Mouse (Mus musculus): ENCODE measurements around the gene Noct. TPM values are rescaled to one million over a fixed set of nuclear protein-coding genes. Genes with fewer than 3 reads are reported as not detected.

Gene Noct
- polyA plus RNA-seq, 1 experiment from 2014 or later = 12.2 TPM

GRCm38 (mm10) chr3:51238515-51238914 is 14.3 kb downstream of the Noct start:
- Histone ChIP-seq H3K4me3 (ENCODE audit: low read depth, low read length) (no peak overlapping the region), H3K27me3 (ENCODE audit: control insufficient read depth, insufficient read depth, low read length) (no peaks in the 10 kb centered on the region), H3K36me3 (ENCODE audit: control insufficient read depth, insufficient read depth, low read length) (no peaks in the 10 kb centered on the region), H3K9ac (ENCODE audit: low read depth, low read length) (no peak overlapping the region), H3K27ac (ENCODE audit: low read depth, low read length) (no peak overlapping the region), H3K4me1 (ENCODE audit: control insufficient read depth, insufficient read depth, low read length) (peaks cover 18% of the 10 kb centered on the region), H3K9me3 (replicated peaks; ENCODE audit: control insufficient read depth, low read length) (no peaks in the 10 kb centered on the region), H3K4me2 (no peak overlapping the region)
- ATAC-seq (replicated peaks; ENCODE audit: insufficient number of reproducible peaks, low FRiP score, low TSS enrichment) = no peak
- WGBS (ENCODE audit: insufficient replicate concordance) = 82% methylated on average over 7 of the region's 7 CpGs

DNA sequence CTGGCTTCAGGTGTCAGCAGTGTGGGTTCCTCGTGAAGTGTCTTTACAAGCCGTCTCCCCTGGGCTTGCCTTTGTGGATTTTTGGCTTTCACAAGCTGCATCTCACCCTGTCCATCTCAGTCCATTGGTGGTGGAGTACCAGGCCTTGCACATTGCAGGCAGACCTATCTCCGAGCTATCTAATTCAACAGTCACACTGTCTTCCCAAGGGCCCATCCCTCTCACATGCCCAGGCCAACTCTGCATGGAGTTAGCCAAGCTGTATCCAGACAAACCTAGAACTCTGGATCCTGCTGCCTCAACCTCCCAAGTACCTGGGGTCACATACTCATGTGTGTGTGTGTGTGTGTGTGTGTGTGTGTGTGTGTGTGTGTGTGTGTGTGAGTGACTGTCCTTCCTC is 15.3 kb downstream of the Noct start:
- Histone ChIP-seq H3K36me3 (ENCODE audit: control insufficient read depth, insufficient read depth, low read length) (no peaks in the 10 kb centered on the region), H3K27ac (ENCODE audit: low read depth, low read length) (no peak overlapping the region), H3K27me3 (ENCODE audit: control insufficient read depth, insufficient read depth, low read length) (no peaks in the 10 kb centered on the region), H3K4me1 (ENCODE audit: control insufficient read depth, insufficient read depth, low read length) (peaks cover 8% of the 10 kb centered on the region), H3K9me3 (replicated peaks; ENCODE audit: control insufficient read depth, low read length) (no peaks in the 10 kb centered on the region), H3K9ac (ENCODE audit: low read depth, low read length) (no peak overlapping the region), H3K4me3 (ENCODE audit: low read depth, low read length) (no peak overlapping the region), H3K4me2 (no peak overlapping the region)
- WGBS (ENCODE audit: insufficient replicate concordance) = 88% methylated on average over 3 of the region's 3 CpGs
- ATAC-seq (replicated peaks; ENCODE audit: insufficient number of reproducible peaks, low FRiP score, low TSS enrichment) = no peak

GRCm38 (mm10) chr3:51247704-51248103 is 23.5 kb downstream of the Noct start:
- Histone ChIP-seq H3K9me3 (replicated peaks; ENCODE audit: control insufficient read depth, low read length) (no peaks in the 10 kb centered on the region), H3K4me1 (ENCODE audit: control insufficient read depth, insufficient read depth, low read length) (no peaks in the 10 kb centered on the region), H3K4me3 (ENCODE audit: low read depth, low read length) (no peak overlapping the region), H3K4me2 (no peak overlapping the region), H3K36me3 (ENCODE audit: control insufficient read depth, insufficient read depth, low read length) (peaks cover 8% of the 10 kb centered on the region), H3K27me3 (ENCODE audit: control insufficient read depth, insufficient read depth, low read length) (no peaks in the 10 kb centered on the region), H3K27ac (ENCODE audit: low read depth, low read length) (no peak overlapping the region), H3K9ac (ENCODE audit: low read depth, low read length) (no peak overlapping the region)
- 81% methylated on average over 16 of the region's 16 CpGs for WGBS (ENCODE audit: insufficient replicate concordance)
- 0 out of 2 replicates have a peak, but pooled peaks have one; percentile 22 for ATAC-seq (replicated peaks; ENCODE audit: insufficient number of reproducible peaks, low FRiP score, low TSS enrichment)

- Histone ChIP-seq H3K4me2 (no peak overlapping the region), H3K27ac (ENCODE audit: low read depth, low read length) (no peak overlapping the region), H3K9ac (ENCODE audit: low read depth, low read length) (no peak overlapping the region), H3K4me3 (ENCODE audit: low read depth, low read length) (no peak overlapping the region), H3K4me1 (ENCODE audit: control insufficient read depth, insufficient read depth, low read length) (no peaks in the 10 kb centered on the region), H3K9me3 (replicated peaks; ENCODE audit: control insufficient read depth, low read length) (no peaks in the 10 kb centered on the region), H3K36me3 (ENCODE audit: control insufficient read depth, insufficient read depth, low read length) (peaks cover 17% of the 10 kb centered on the region), H3K27me3 (ENCODE audit: control insufficient read depth, insufficient read depth, low read length) (no peaks in the 10 kb centered on the region)
- WGBS (ENCODE audit: insufficient replicate concordance) = 92% methylated on average over 6 of the region's 6 CpGs
- ATAC-seq (replicated peaks; ENCODE audit: insufficient number of reproducible peaks, low FRiP score, low TSS enrichment) = no peak
These were observed 24.4 kb downstream of the Noct start for GRCm38 (mm10) chr3:51248600-51248999.

- peaks cover 19% of the 10 kb centered on the region for H3K36me3 ChIP-seq (ENCODE audit: control insufficient read depth, insufficient read depth, low read length)
- no peak for ATAC-seq (replicated peaks; ENCODE audit: insufficient number of reproducible peaks, low FRiP score, low TSS enrichment)
These were observed 25.2 kb downstream of the Noct start for GRCm38 (mm10) chr3:51249460-51249859.

DNA sequence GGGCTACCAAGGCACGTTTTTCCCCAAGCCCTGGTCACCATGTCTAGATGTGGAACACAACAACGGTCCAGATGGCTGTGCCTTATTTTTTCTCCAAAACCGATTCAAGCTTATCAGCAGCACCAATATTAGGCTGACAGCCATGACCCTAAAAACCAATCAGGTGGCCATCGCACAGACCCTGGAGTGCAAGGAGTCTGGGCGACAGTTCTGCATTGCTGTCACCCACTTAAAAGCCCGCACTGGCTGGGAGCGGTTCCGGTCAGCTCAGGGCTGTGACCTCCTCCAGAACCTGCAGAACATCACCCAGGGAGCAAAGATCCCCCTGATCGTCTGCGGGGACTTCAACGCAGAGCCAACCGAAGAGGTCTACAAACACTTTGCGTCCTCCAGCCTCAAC is 25.6 kb downstream of the Noct start:
- Histone ChIP-seq H3K27me3 (ENCODE audit: control insufficient read depth, insufficient read depth, low read length) (no peaks in the 10 kb centered on the region), H3K9me3 (replicated peaks; ENCODE audit: control insufficient read depth, low read length) (no peaks in the 10 kb centered on the region), H3K4me1 (ENCODE audit: control insufficient read depth, insufficient read depth, low read length) (no peaks in the 10 kb centered on the region), H3K4me3 (ENCODE audit: low read depth, low read length) (no peak overlapping the region), H3K36me3 (ENCODE audit: control insufficient read depth, insufficient read depth, low read length) (peaks cover 19% of the 10 kb centered on the region), H3K9ac (ENCODE audit: low read depth, low read length) (no peak overlapping the region), H3K4me2 (no peak overlapping the region), H3K27ac (ENCODE audit: low read depth, low read length) (no peak overlapping the region; the same call in 1 of the 2 replicates)
- ATAC-seq (replicated peaks; ENCODE audit: insufficient number of reproducible peaks, low FRiP score, low TSS enrichment) = no peak
- 90% methylated on average over 13 of the region's 13 CpGs for WGBS (ENCODE audit: insufficient replicate concordance)

More at GRCm38 (mm10) chr3:51249460-51249859, 25.2 kb downstream of the Noct start:
- no peak overlapping the region for H3K27ac ChIP-seq (ENCODE audit: low read depth, low read length)
- H3K27me3 ChIP-seq (ENCODE audit: control insufficient read depth, insufficient read depth, low read length) = no peaks in the 10 kb centered on the region
- H3K9me3 ChIP-seq (replicated peaks; ENCODE audit: control insufficient read depth, low read length) = no peaks in the 10 kb centered on the region
- no peak overlapping the region for H3K4me2 ChIP-seq
- no peaks in the 10 kb centered on the region for H3K4me1 ChIP-seq (ENCODE audit: control insufficient read depth, insufficient read depth, low read length)
- H3K4me3 ChIP-seq (ENCODE audit: low read depth, low read length) = no peak overlapping the region
- H3K9ac ChIP-seq (ENCODE audit: low read depth, low read length) = no peak overlapping the region
- 83% methylated on average over 11 of the region's 11 CpGs for WGBS (ENCODE audit: insufficient replicate concordance)

DNA sequence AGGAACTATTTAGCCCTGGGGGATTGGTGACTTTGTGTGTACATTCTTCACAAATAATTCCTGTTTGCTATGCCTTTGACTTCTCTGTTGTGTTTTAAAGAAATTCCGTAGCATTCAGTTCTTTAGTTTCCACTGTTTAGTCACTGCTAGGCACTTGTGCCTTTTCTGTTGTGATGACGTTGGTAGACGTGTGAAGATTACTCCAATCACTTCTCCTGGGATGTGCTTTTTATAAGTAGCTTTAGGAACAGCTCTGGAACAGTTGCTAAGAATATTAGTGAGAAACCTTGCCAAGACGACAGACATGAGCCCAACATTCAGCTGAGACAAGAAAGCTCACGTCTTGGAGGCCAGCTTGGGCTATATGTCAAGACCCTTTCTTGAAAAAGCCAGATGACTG is 26.8 kb downstream of the Noct start:
- H3K27ac ChIP-seq (ENCODE audit: low read depth, low read length) = no peak overlapping the region
- H3K4me2 ChIP-seq = no peak overlapping the region
- peaks cover 23% of the 10 kb centered on the region for H3K36me3 ChIP-seq (ENCODE audit: control insufficient read depth, insufficient read depth, low read length)
- no peak overlapping the region for H3K9ac ChIP-seq (ENCODE audit: low read depth, low read length)
- no peak for ATAC-seq (replicated peaks; ENCODE audit: insufficient number of reproducible peaks, low FRiP score, low TSS enrichment)
- WGBS (ENCODE audit: insufficient replicate concordance) = 80% methylated on average over 5 of the region's 5 CpGs
- H3K4me3 ChIP-seq (ENCODE audit: low read depth, low read length) = no peak overlapping the region
- no peaks in the 10 kb centered on the region for H3K4me1 ChIP-seq (ENCODE audit: control insufficient read depth, insufficient read depth, low read length)
- no peaks in the 10 kb centered on the region for H3K27me3 ChIP-seq (ENCODE audit: control insufficient read depth, insufficient read depth, low read length)
- H3K9me3 ChIP-seq (replicated peaks; ENCODE audit: control insufficient read depth, low read length) = no peaks in the 10 kb centered on the region

DNA sequence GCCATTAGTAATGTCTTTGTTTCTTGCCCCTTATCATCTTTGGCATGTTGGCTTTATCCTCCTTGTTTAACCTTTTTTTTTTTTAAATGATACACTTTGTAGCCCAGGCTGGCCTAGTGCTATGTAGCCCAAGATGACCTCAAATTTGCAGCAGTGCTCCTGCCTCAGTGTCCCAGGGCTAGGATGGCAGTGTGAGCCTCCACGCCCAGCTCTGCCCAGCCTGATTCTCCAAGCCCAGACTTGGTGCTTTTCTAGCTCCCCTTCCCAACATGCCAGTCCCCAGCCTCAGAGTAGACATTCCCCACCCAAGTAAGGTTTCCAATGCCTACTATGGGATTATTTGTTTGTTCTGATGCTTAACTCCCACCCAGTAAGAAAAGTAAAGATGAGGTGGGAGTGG is 28.0 kb downstream of the Noct start:
- ATAC-seq (replicated peaks; ENCODE audit: insufficient number of reproducible peaks, low FRiP score, low TSS enrichment) = no peak
- no peak overlapping the region for H3K4me3 ChIP-seq (ENCODE audit: low read depth, low read length)
- H3K4me1 ChIP-seq (ENCODE audit: control insufficient read depth, insufficient read depth, low read length) = no peaks in the 10 kb centered on the region
- no peak overlapping the region for H3K9ac ChIP-seq (ENCODE audit: low read depth, low read length)
- WGBS (ENCODE audit: insufficient replicate concordance) = 91% methylated on average over 1 of the region's 1 CpGs
- H3K36me3 ChIP-seq (ENCODE audit: control insufficient read depth, insufficient read depth, low read length) = peaks cover 35% of the 10 kb centered on the region
- no peak overlapping the region for H3K27ac ChIP-seq (ENCODE audit: low read depth, low read length)
- H3K9me3 ChIP-seq (replicated peaks; ENCODE audit: control insufficient read depth, low read length) = no peaks in the 10 kb centered on the region
- H3K4me2 ChIP-seq = no peak overlapping the region
- H3K27me3 ChIP-seq (ENCODE audit: control insufficient read depth, insufficient read depth, low read length) = no peaks in the 10 kb centered on the region

DNA sequence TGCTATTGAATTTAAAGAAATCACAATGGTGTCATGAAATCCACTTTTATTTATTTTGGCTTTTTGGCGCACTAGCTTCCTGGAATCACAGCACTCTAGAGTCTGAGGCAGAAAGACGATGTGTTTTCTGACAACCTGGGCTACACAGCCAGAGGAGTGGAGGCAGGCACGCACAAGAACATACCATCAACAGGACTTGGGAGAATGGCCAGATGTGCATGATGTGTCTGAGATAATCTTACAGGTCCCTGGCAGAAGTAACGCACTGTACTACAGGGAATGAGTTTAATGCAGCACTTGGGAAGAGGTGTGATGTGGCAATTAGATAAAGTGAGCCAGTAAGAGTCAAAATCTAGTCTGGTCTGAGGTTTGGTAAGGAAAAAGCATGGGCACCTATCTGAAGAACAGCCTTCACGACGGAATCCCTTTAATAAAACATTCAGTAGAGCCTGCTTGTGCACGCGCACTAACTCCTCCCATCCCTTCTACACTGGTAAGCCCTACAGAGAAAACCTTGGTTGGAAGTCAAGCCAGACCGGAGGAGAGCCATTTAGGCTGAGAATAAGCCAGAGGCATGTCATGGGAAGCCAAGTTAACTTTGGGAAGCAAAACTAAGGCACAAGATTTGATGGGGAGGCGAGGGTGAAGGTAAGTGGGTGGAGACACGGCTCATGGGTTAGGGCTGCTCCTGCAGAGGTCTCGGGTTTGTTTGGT is 28.6 kb downstream of the Noct start:
- H3K36me3 ChIP-seq (ENCODE audit: control insufficient read depth, insufficient read depth, low read length) = peaks cover 35% of the 10 kb centered on the region
- no peak for ATAC-seq (replicated peaks; ENCODE audit: insufficient number of reproducible peaks, low FRiP score, low TSS enrichment)
- no peak overlapping the region for H3K27ac ChIP-seq (ENCODE audit: low read depth, low read length)

More for the DNA sequence above, 28.6 kb downstream of the Noct start:
- no peaks in the 10 kb centered on the region for H3K9me3 ChIP-seq (replicated peaks; ENCODE audit: control insufficient read depth, low read length)
- no peaks in the 10 kb centered on the region for H3K4me1 ChIP-seq (ENCODE audit: control insufficient read depth, insufficient read depth, low read length)
- no peak overlapping the region for H3K4me2 ChIP-seq
- no peak overlapping the region for H3K9ac ChIP-seq (ENCODE audit: low read depth, low read length)
- WGBS (ENCODE audit: insufficient replicate concordance) = 89% methylated on average over 12 of the region's 12 CpGs
- no peaks in the 10 kb centered on the region for H3K27me3 ChIP-seq (ENCODE audit: control insufficient read depth, insufficient read depth, low read length)
- H3K4me3 ChIP-seq (ENCODE audit: low read depth, low read length) = no peak overlapping the region
